Mouse (Mus musculus) heart, embryonic 14.5 days (tissue): ENCODE results near the gene Ywhae. TPM values are rescaled to one million over a fixed set of nuclear protein-coding genes. Genes with fewer than 3 reads are reported as not detected.
A peak's percentile ranks its signal among the peaks of the same experiment; 100 is the strongest.

Source experiments
- ATAC-seq: fragments of 200-750 bp; cut with Nextera tagmentation; 2 replicates; pipeline ENCODE4 v1.8.0; 2017; ENCODE audit warnings: low read depth, moderate TSS enrichment; ENCODE audit not compliant: insufficient number of reproducible peaks, insufficient read depth, low FRiP score
- H3K27ac ChIP-seq, 2 experiments: fragments of 200-500 bp in 1 of 2; fragments of 300-500 bp in 1 of 2; sonication (generic) in 1 of 2; replicated peaks in 1 of 2; 2 replicates each; pipeline ENCODE4 v1.5.1; 2012 to 2014; ENCODE audit warnings: low read depth in 2 of 2, low read length in 2 of 2, control low read depth in 1 of 2, mild to moderate bottlenecking in 1 of 2, mixed read lengths in 1 of 2; ENCODE audit not compliant: control insufficient read depth in 1 of 2, insufficient read depth in 1 of 2
- H3K27me3 ChIP-seq: fragments of 300-500 bp; sonication (generic); 2 replicates; pipeline ENCODE4 v1.6.1; 2014; ENCODE audit warnings: mild to moderate bottlenecking, low read length, control low read depth; ENCODE audit not compliant: control insufficient read depth, insufficient read depth
- H3K36me3 ChIP-seq: fragments of 300-500 bp; sonication (generic); 2 replicates; pipeline ENCODE4 v1.6.1; 2014; ENCODE audit warnings: mild to moderate bottlenecking, control low read depth, low read length, mixed read lengths; ENCODE audit not compliant: control insufficient read depth, insufficient read depth
- H3K4me1 ChIP-seq, 2 experiments: fragments of 200-500 bp in 1 of 2; fragments of 300-500 bp in 1 of 2; sonication (generic) in 1 of 2; 2 replicates each; pipeline ENCODE4 v1.6.1; 2012 to 2014; ENCODE audit warnings: low read length in 2 of 2, control low read depth in 1 of 2, mixed read lengths in 1 of 2; ENCODE audit not compliant: control insufficient read depth in 2 of 2, insufficient read depth in 2 of 2
- H3K4me2 ChIP-seq: fragments of 300-500 bp; sonication (generic); 2 replicates; pipeline ENCODE4 v1.6.1; 2014; ENCODE audit warnings: mild to moderate bottlenecking, low read length
- H3K4me3 ChIP-seq, 2 experiments: fragments of 200-500 bp in 1 of 2; fragments of 300-500 bp in 1 of 2; sonication (generic) in 1 of 2; 2 replicates each; pipeline ENCODE4 v1.5.1; 2012 to 2014; ENCODE audit warnings: low read length in 2 of 2, mild to moderate bottlenecking in 2 of 2, control low read depth in 1 of 2, low read depth in 1 of 2, moderate library complexity in 1 of 2; ENCODE audit not compliant: control insufficient read depth in 1 of 2, insufficient read depth in 1 of 2
- H3K9ac ChIP-seq: fragments of 300-500 bp; sonication (generic); 2 replicates; pipeline ENCODE4 v1.6.1; 2014; ENCODE audit warnings: mild to moderate bottlenecking, low read length
- H3K9me3 ChIP-seq: fragments of 300-500 bp; sonication (generic); 2 replicates; pipeline ENCODE4 v1.6.1; 2016; ENCODE audit warnings: low read length, control low read depth; ENCODE audit not compliant: control insufficient read depth
- WGBS: fragments of 180-500 bp; shearing (Covaris S2); extraction: QIAGEN DNeasy Blood & Tissue Kit; methylation state at CpG from one replicate; pipeline ENCODE4 v1.1.7; 2014; 5-methylcytosine and 5-hydroxymethylcytosine counted together
- polyA plus RNA-seq: library from polyadenylated mRNA; unstranded; fragments of >200 nt; fragmentation: Nextera tagmentation; extraction: Ambion mirVana; gene quantifications from 2 replicates; pipeline ENCODE4 v1.2.1, GENCODE M21; 2014

The Ywhae gene
- polyA plus RNA-seq: 712 and 732 TPM in 2 replicates

- Histone ChIP-seq H3K9me3 (no peaks in the 10 kb centered on the region), H3K4me2 (peak within 1 kb of the TSS; percentile 72), H3K27me3 (no peaks in the 10 kb centered on the region), H3K27ac (peak within 1 kb of the TSS; percentile 91 to 97), H3K4me3 (peak within 1 kb of the TSS; percentile 72 to 97), H3K9ac (peak within 1 kb of the TSS; percentile 99), H3K4me1 (peaks cover 7 to 36% of the 10 kb centered on the region in 2 experiments), H3K36me3 (0 out of 2 replicates have a peak, but pooled peaks cover 8% of the 10 kb centered on the region)
- under 1% methylated on average over 71 of the region's 76 CpGs for WGBS
- peak; percentile 89 for ATAC-seq
Measured at GRCm38 (mm10) chr11:75732434-75733226, at the start of gene Ywhae. Ywhae (plus strand) TSS chr11:75732869.

- no peak for ATAC-seq
- no peak overlapping the region for H3K4me3 ChIP-seq
- H3K27me3 ChIP-seq: no peaks in the 10 kb centered on the region
- no peak overlapping the region for H3K9ac ChIP-seq
- 93% methylated on average over 5 of the region's 5 CpGs for WGBS
- H3K27ac ChIP-seq: no peak overlapping the region
- peaks cover 24% of the 10 kb centered on the region for H3K36me3 ChIP-seq
- H3K4me2 ChIP-seq: no peak overlapping the region
- peaks cover 0 to 18% of the 10 kb centered on the region in 2 experiments; a peak in 3 of 4 replicates for H3K4me1 ChIP-seq
- H3K9me3 ChIP-seq: no peaks in the 10 kb centered on the region
Measured at GRCm38 (mm10) chr11:75684462-75684861, 48.2 kb upstream of the Ywhae start.

- H3K27ac ChIP-seq: no peak overlapping the region
- peaks cover 26% of the 10 kb centered on the region for H3K36me3 ChIP-seq
- H3K4me2 ChIP-seq: no peak overlapping the region
- no peaks in the 10 kb centered on the region for H3K27me3 ChIP-seq
- no peak for ATAC-seq
- H3K4me1 ChIP-seq: peaks cover 0 to 18% of the 10 kb centered on the region in 2 experiments; a peak in 3 of 4 replicates
- H3K4me3 ChIP-seq: no peak overlapping the region
- H3K9me3 ChIP-seq: no peaks in the 10 kb centered on the region
- no peak overlapping the region for H3K9ac ChIP-seq
- WGBS: 63% methylated on average over 2 of the region's 2 CpGs
Measured at GRCm38 (mm10) chr11:75684956-75685355, 47.7 kb upstream of the Ywhae start.

- H3K27me3 ChIP-seq: no peaks in the 10 kb centered on the region
- H3K4me2 ChIP-seq: no peak overlapping the region
- 0 out of 2 replicates have a peak overlapping the region, but pooled peaks have one; percentile 4 for H3K9ac ChIP-seq
- peak overlapping the region in 1 of 2 experiments; percentile 2; a peak in 1 of 4 replicates for H3K27ac ChIP-seq
- 0 out of 4 replicates have a peak, but pooled peaks cover 0 to 5% of the 10 kb centered on the region in 2 experiments for H3K4me1 ChIP-seq
- WGBS: 6% methylated on average over 1 of the region's 2 CpGs
- H3K4me3 ChIP-seq: no peak overlapping the region
- peaks cover 45% of the 10 kb centered on the region for H3K36me3 ChIP-seq
- no peaks in the 10 kb centered on the region for H3K9me3 ChIP-seq
- ATAC-seq: no peak
Measured at GRCm38 (mm10) chr11:75687343-75687993, 45.2 kb upstream of the Ywhae start.

- Histone ChIP-seq H3K9me3 (no peaks in the 10 kb centered on the region), H3K4me3 (no peak overlapping the region), H3K27me3 (no peaks in the 10 kb centered on the region), H3K4me2 (no peak overlapping the region), H3K9ac (0 out of 2 replicates have a peak overlapping the region, but pooled peaks have one; percentile 4), H3K27ac (peak overlapping the region in 1 of 2 experiments; percentile 2; a peak in 1 of 4 replicates), H3K4me1 (0 out of 4 replicates have a peak, but pooled peaks cover 0 to 5% of the 10 kb centered on the region in 2 experiments), H3K36me3 (peaks cover 47% of the 10 kb centered on the region)
- 78% methylated on average over 2 of the region's 2 CpGs for WGBS
- no peak for ATAC-seq
Measured at GRCm38 (mm10) chr11:75688132-75688531, 44.5 kb upstream of the Ywhae start.

GRCm38 (mm10) chr11:75689977-75690376 lies 42.7 kb upstream of the Ywhae start:
- 82% methylated on average over 1 of the region's 1 CpGs for WGBS
- no peak for ATAC-seq
- no peak overlapping the region for H3K9ac ChIP-seq
- H3K27ac ChIP-seq: no peak overlapping the region
- no peak overlapping the region for H3K4me3 ChIP-seq
- no peaks in the 10 kb centered on the region for H3K27me3 ChIP-seq
- H3K4me2 ChIP-seq: no peak overlapping the region
- H3K4me1 ChIP-seq: 0 out of 4 replicates have a peak, but pooled peaks cover 0 to 5% of the 10 kb centered on the region in 2 experiments
- peaks cover 58% of the 10 kb centered on the region for H3K36me3 ChIP-seq
- no peaks in the 10 kb centered on the region for H3K9me3 ChIP-seq

GRCm38 (mm10) chr11:75691047-75691446 lies 41.6 kb upstream of the Ywhae start:
- Histone ChIP-seq H3K27me3 (no peaks in the 10 kb centered on the region), H3K36me3 (peaks cover 67% of the 10 kb centered on the region), H3K9me3 (no peaks in the 10 kb centered on the region), H3K9ac (no peak overlapping the region), H3K4me1 (0 out of 4 replicates have a peak, but pooled peaks cover 0 to 5% of the 10 kb centered on the region in 2 experiments), H3K4me2 (no peak overlapping the region), H3K27ac (no peak overlapping the region), H3K4me3 (no peak overlapping the region)
- no peak for ATAC-seq
